Mouse (Mus musculus) kidney, adult 10 weeks (tissue): ENCODE data around the gene Mia. TPM values are rescaled to one million over a fixed set of nuclear protein-coding genes. Genes with fewer than 3 reads are reported as not detected.

Source experiments
- polyA plus RNA-seq: library from polyadenylated mRNA; stranded (reverse); fragments of 350-450 nt; fragmentation: Illumina TruSeq; extraction: RNeasy Lipid Tissue Mini Kit (QIAGEN cat#74804); gene quantifications from one replicate; pipeline ENCODE4 v1.2.3, GENCODE M21; 2014; ENCODE audit warnings: low read depth, low replicate concordance

Gene Mia
- polyA plus RNA-seq = not detected

GRCm38 (mm10) chr7:27180837-27181695 lies at the start of gene Mia, which contains the start of gene Gm21983:
TSS of gene Mia (minus strand) at chr7:27181157.
TSS of gene Gm21983 (minus strand) at chr7:27181086.

GRCm38 (mm10) chr7:27228281-27228821 lies 47.4 kb upstream of the Mia start, which contains the start of gene Itpkc:
TSS of gene Itpkc (minus strand) at chr7:27228661.

GRCm38 (mm10) chr7:27195681-27196611 lies 15.0 kb upstream of the Mia start, which contains the start of the genes BC024978 and Snrpa:
TSS of gene BC024978 (plus strand) at chr7:27195781.
TSS of gene Snrpa (minus strand) at chr7:27196271.

GRCm38 (mm10) chr7:27178324-27179216 lies 2.4 kb downstream of the Mia start, which contains the start of gene Rab4b:
TSS of gene Rab4b (minus strand) at chr7:27178896.

GRCm38 (mm10) chr7:27166614-27167474 lies 14.1 kb downstream of the Mia start, which contains the start of gene Egln2:
TSS of gene Egln2 (minus strand) at chr7:27166802.

GRCm38 (mm10) chr7:27153205-27153764 lies 27.7 kb downstream of the Mia start, which contains the start of gene Cyp2t4:
TSS of gene Cyp2t4 (plus strand) at chr7:27153714.

Other genes starting within 250 kb of the Mia start
- not detected for gene Cyp2a22, start 241.8 kb downstream of the Mia start, polyA plus RNA-seq
- not detected for gene Cyp2a12, start 152.1 kb downstream of the Mia start, polyA plus RNA-seq
- gene Cyp2f2, start 61.2 kb downstream of the Mia start, polyA plus RNA-seq = 0.32 TPM
- gene Cyp2t4, start 27.4 kb downstream of the Mia start, polyA plus RNA-seq = not detected
- 1.0 TPM for gene Egln2, start 14.4 kb downstream of the Mia start, polyA plus RNA-seq
- gene Rab4b, start 2.3 kb downstream of the Mia start, polyA plus RNA-seq = 1.8 TPM
- not detected for gene Gm21983, start 71 bp downstream of the Mia start, polyA plus RNA-seq
- gene BC024978, start 14.6 kb upstream of the Mia start, polyA plus RNA-seq = 4.5 TPM
- 3.3 TPM for gene Snrpa, start 15.1 kb upstream of the Mia start, polyA plus RNA-seq
- gene Itpkc, start 47.5 kb upstream of the Mia start, polyA plus RNA-seq = 0.40 TPM
- 1.4 TPM for gene Coq8b, start 51.9 kb upstream of the Mia start, polyA plus RNA-seq
- gene Numbl, start 77.3 kb upstream of the Mia start, polyA plus RNA-seq = 0.08 TPM
- gene Ltbp4, start 156.5 kb upstream of the Mia start, polyA plus RNA-seq = not detected
- 0.57 TPM for gene Shkbp1, start 174.9 kb upstream of the Mia start, polyA plus RNA-seq
- not detected for gene Gm20479, start 176.3 kb upstream of the Mia start, polyA plus RNA-seq